Mouse (Mus musculus) adrenal gland, adult 2 months (tissue): ENCODE results near the gene Vmo1. TPM values are rescaled to one million over a fixed set of nuclear protein-coding genes. Genes with fewer than 3 reads are reported as not detected.

Experiments
- DNase-seq: peaks from one replicate; pipeline ENCODE4 v3.0.0; 2021
- polyA plus RNA-seq: library from polyadenylated mRNA; depleted of rRNA; stranded (reverse); fragments of >200 nt; gene quantifications from 2 replicates; pipeline ENCODE4 v1.2.3, GENCODE M21; 2012; rRNA removed
- total RNA-seq, 2 experiments: library from RNA; stranded (reverse); gene quantifications; 2 replicates each; pipeline ENCODE4 v1.2.3; 2021

Gene Vmo1
- total and polyA plus RNA-seq, 3 experiments, result 0.45 TPM; not detected in 2

DNA sequence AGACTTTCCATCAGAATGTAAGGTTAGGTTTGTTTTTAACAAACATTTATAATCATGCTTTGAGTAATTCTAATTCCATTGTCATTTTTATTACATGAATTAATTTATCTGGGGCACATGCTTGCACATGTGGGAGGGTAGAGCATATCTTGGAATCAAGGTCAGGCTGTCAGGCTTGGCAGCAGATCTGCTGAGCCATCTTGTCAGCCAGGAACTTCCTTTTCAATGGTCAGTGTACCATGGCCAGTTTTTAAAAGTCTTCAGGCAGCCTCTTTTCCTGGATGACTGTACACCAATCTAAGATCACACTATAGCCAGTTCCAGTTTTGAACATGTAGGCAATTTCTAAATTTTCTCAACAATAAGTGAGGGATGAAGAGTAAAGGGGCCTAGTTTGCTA lies 41.7 kb downstream of the Vmo1 start:
- peak; percentile 56 for DNase-seq

DNA sequence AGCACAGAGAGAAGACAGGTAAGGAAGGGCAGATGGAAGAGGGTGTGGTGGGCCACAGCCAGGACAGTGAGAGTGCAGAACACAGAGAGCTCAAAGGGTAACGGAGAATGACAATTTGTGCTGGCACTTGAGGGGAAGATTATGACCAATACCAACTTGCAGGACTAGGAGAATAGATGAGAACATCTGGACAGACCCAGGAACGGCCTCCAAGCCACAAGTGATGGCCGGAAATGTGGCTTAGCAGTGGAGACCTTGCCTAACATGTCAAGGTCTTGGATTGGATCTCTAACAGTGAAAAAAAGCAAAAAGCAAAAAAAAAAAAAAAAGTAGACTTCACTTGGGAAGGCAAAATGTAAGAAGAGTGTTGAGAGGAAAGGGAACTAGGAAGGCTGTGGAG lies 44.7 kb downstream of the Vmo1 start:
- DNase-seq, result no peak

GRCm38 (mm10) chr11:70467902-70468619 lies 46.4 kb downstream of the Vmo1 start:
- DNase-seq, result no peak

GRCm38 (mm10) chr11:70465824-70466223 lies 48.6 kb downstream of the Vmo1 start:
- no peak for DNase-seq

GRCm38 (mm10) chr11:70465211-70465610 lies 49.2 kb downstream of the Vmo1 start:
- no peak for DNase-seq

GRCm38 (mm10) chr11:70463970-70464369 lies 50.4 kb downstream of the Vmo1 start:
- DNase-seq, result no peak

Other genes starting within 250 kb of the Vmo1 start
- gene Alox12e, start 192.0 kb downstream of the Vmo1 start, total RNA-seq, result not detected
- 0.06 TPM in 1 of 2 replicates, not detected in the other for gene Alox12e, start 192.0 kb downstream of the Vmo1 start, polyA plus RNA-seq
- gene Alox15, start 162.6 kb downstream of the Vmo1 start, total RNA-seq, result 1 to 10 TPM; 2.8 to 6.8 TPM
- gene Alox15, start 162.6 kb downstream of the Vmo1 start, polyA plus RNA-seq, result 1.1 and 2.7 TPM in 2 replicates
- gene Pelp1, start 104.6 kb downstream of the Vmo1 start, total RNA-seq, result 10 to 100 TPM; 15.4 to 22.2 TPM
- 25.0 and 39.1 TPM in 2 replicates for gene Pelp1, start 104.6 kb downstream of the Vmo1 start, polyA plus RNA-seq
- 10 to 100 TPM; 27.2 to 27.7 TPM for gene Arrb2, start 82.0 kb downstream of the Vmo1 start, total RNA-seq
- 24.2 and 26.9 TPM in 2 replicates for gene Arrb2, start 82.0 kb downstream of the Vmo1 start, polyA plus RNA-seq
- gene Med11, start 62.7 kb downstream of the Vmo1 start, total RNA-seq, result 10 to 100 TPM; 20.4 to 21.6 TPM
- 8.9 TPM in 2 replicates for gene Med11, start 62.7 kb downstream of the Vmo1 start, polyA plus RNA-seq
- 1 to 10 TPM; 1.2 to 1.5 TPM for gene Zmynd15, start 55.2 kb downstream of the Vmo1 start, total RNA-seq
- gene Zmynd15, start 55.2 kb downstream of the Vmo1 start, polyA plus RNA-seq, result 4.6 and 5.3 TPM in 2 replicates
- 10 to 100 TPM in 1 of 2 experiments, 1 to 10 TPM in 1; 9.4 to 14.0 TPM for gene Cxcl16, start 54.6 kb downstream of the Vmo1 start, total RNA-seq
- 16.2 and 18.7 TPM in 2 replicates for gene Cxcl16, start 54.6 kb downstream of the Vmo1 start, polyA plus RNA-seq
- 1 to 10 TPM in 1 of 2 experiments, under 1 TPM in 1; 0.52 to 1.5 TPM for gene Tm4sf5, start 9.4 kb downstream of the Vmo1 start, total RNA-seq
- 0.51 TPM in 1 of 2 replicates, not detected in the other for gene Tm4sf5, start 9.4 kb downstream of the Vmo1 start, polyA plus RNA-seq
- under 1 TPM in 1 of 2 experiments, not detected in 1; 0.23 TPM for gene Gltpd2, start 4.6 kb upstream of the Vmo1 start, total RNA-seq
- gene Gltpd2, start 4.6 kb upstream of the Vmo1 start, polyA plus RNA-seq, result 0.22 and 0.31 TPM in 2 replicates
- gene Psmb6, start 10.8 kb upstream of the Vmo1 start, total RNA-seq, result 100 to 1,000 TPM; 269 to 295 TPM
- gene Psmb6, start 10.8 kb upstream of the Vmo1 start, polyA plus RNA-seq, result 227 and 268 TPM in 2 replicates
- gene Gm40193, start 18.3 kb upstream of the Vmo1 start, total RNA-seq, result not detected
- not detected in 2 replicates for gene Gm40193, start 18.3 kb upstream of the Vmo1 start, polyA plus RNA-seq
- gene Pld2, start 25.4 kb upstream of the Vmo1 start, total RNA-seq, result 10 to 100 TPM in 1 of 2 experiments, 1 to 10 TPM in 1; 8.0 to 10.9 TPM
- 12.8 and 18.4 TPM in 2 replicates for gene Pld2, start 25.4 kb upstream of the Vmo1 start, polyA plus RNA-seq
- gene Mink1, start 48.3 kb upstream of the Vmo1 start, total RNA-seq, result 10 to 100 TPM; 44.8 to 46.0 TPM
- 59.1 and 62.8 TPM in 2 replicates for gene Mink1, start 48.3 kb upstream of the Vmo1 start, polyA plus RNA-seq
- gene 4930544D05Rik, start 101.2 kb upstream of the Vmo1 start, total RNA-seq, result not detected
- not detected in 2 replicates for gene 4930544D05Rik, start 101.2 kb upstream of the Vmo1 start, polyA plus RNA-seq
- not detected for gene Chrne, start 104.6 kb upstream of the Vmo1 start, total RNA-seq
- gene Chrne, start 104.6 kb upstream of the Vmo1 start, polyA plus RNA-seq, result 0.30 TPM in 1 of 2 replicates, not detected in the other
- under 1 TPM in 1 of 2 experiments, not detected in 1; 0.12 TPM for gene Gp1ba, start 124.5 kb upstream of the Vmo1 start, total RNA-seq
- 0.03 TPM in 1 of 2 replicates, not detected in the other for gene Gp1ba, start 124.5 kb upstream of the Vmo1 start, polyA plus RNA-seq
- gene Rnf167, start 132.6 kb upstream of the Vmo1 start, total RNA-seq, result 100 to 1,000 TPM in 1 of 2 experiments, 10 to 100 TPM in 1; 76.9 to 106 TPM
- 91.4 and 101 TPM in 2 replicates for gene Rnf167, start 132.6 kb upstream of the Vmo1 start, polyA plus RNA-seq
- gene Slc25a11, start 132.9 kb upstream of the Vmo1 start, total RNA-seq, result 100 to 1,000 TPM; 124 to 140 TPM
- gene Slc25a11, start 132.9 kb upstream of the Vmo1 start, polyA plus RNA-seq, result 118 and 139 TPM in 2 replicates
- gene Pfn1, start 140.0 kb upstream of the Vmo1 start, total RNA-seq, result 100 to 1,000 TPM; 833 to 893 TPM
- 2,948 and 4,143 TPM in 2 replicates for gene Pfn1, start 140.0 kb upstream of the Vmo1 start, polyA plus RNA-seq
- gene Eno3, start 142.6 kb upstream of the Vmo1 start, total RNA-seq, result 10 to 100 TPM; 18.3 to 67.6 TPM
- 8.0 and 16.9 TPM in 2 replicates for gene Eno3, start 142.6 kb upstream of the Vmo1 start, polyA plus RNA-seq
- 10 to 100 TPM; 83.5 to 85.9 TPM for gene Spag7, start 154.8 kb upstream of the Vmo1 start, total RNA-seq
- gene Spag7, start 154.8 kb upstream of the Vmo1 start, polyA plus RNA-seq, result 12.3 and 16.0 TPM in 2 replicates
- 10 to 100 TPM; 36.8 to 51.7 TPM for gene Camta2, start 173.5 kb upstream of the Vmo1 start, total RNA-seq
- gene Camta2, start 173.5 kb upstream of the Vmo1 start, polyA plus RNA-seq, result 44.8 and 58.4 TPM in 2 replicates
- gene Inca1, start 185.5 kb upstream of the Vmo1 start, total RNA-seq, result 10 to 100 TPM in 1 of 2 experiments, 1 to 10 TPM in 1; 8.2 to 15.7 TPM
- 12.9 and 15.8 TPM in 2 replicates for gene Inca1, start 185.5 kb upstream of the Vmo1 start, polyA plus RNA-seq
- gene Kif1c, start 185.9 kb upstream of the Vmo1 start, total RNA-seq, result 100 to 1,000 TPM; 184 to 214 TPM
- gene Kif1c, start 185.9 kb upstream of the Vmo1 start, polyA plus RNA-seq, result 71.5 and 79.5 TPM in 2 replicates
- 10 to 100 TPM in 1 of 2 experiments, 1 to 10 TPM in 1; 8.0 to 12.6 TPM for gene Zfp3, start 249.6 kb upstream of the Vmo1 start, total RNA-seq
- 1.5 and 2.0 TPM in 2 replicates for gene Zfp3, start 249.6 kb upstream of the Vmo1 start, polyA plus RNA-seq